Mouse (Mus musculus) stomach, postnatal 0 days (tissue): ENCODE measurements at regions not wholly inside any gene's neighbourhood (a gene's known extent, or its start where the extent isn't known, plus 50 kb on each side); places are given as distances from the start of the nearest gene placed in this dataset.

Experiments used
- ATAC-seq: fragments of 200-750 bp; cut with Nextera tagmentation; 2 replicates; pipeline ENCODE4 v1.8.0; 2017; ENCODE audit not compliant: low FRiP score, low TSS enrichment
- DNase-seq: peaks from one replicate; pipeline ENCODE4 v3.0.0-alpha.2; 2016; ENCODE audit warnings: low spot score
- H3K27ac ChIP-seq: fragments of 300-500 bp; sonication (generic); replicated peaks from 2 replicates; pipeline ENCODE4 v1.5.1; 2014; ENCODE audit warnings: mild to moderate bottlenecking, control low read depth
- H3K27me3 ChIP-seq: fragments of 300-500 bp; sonication (generic); 2 replicates; pipeline ENCODE4 v1.6.1; 2014; ENCODE audit warnings: low read length; ENCODE audit not compliant: control insufficient read depth, insufficient read depth
- H3K36me3 ChIP-seq: fragments of 300-500 bp; sonication (generic); 2 replicates; pipeline ENCODE4 v1.6.1; 2014; ENCODE audit warnings: low read length, mixed read lengths; ENCODE audit not compliant: control insufficient read depth, insufficient read depth
- H3K4me1 ChIP-seq: fragments of 300-500 bp; sonication (generic); replicated peaks from 2 replicates; pipeline ENCODE4 v1.6.1; 2014; ENCODE audit warnings: antibody characterized with exemption; ENCODE audit not compliant: control insufficient read depth, insufficient read depth
- H3K4me2 ChIP-seq: fragments of 300-500 bp; sonication (generic); replicated peaks from 2 replicates; pipeline ENCODE4 v1.6.1; 2014; ENCODE audit warnings: low read depth, mild to moderate bottlenecking, control low read depth, moderate library complexity
- H3K4me3 ChIP-seq: fragments of 300-500 bp; sonication (generic); 2 replicates; pipeline ENCODE4 v1.5.1; 2014; ENCODE audit warnings: low read depth, low read length, control low read depth
- H3K9ac ChIP-seq: fragments of 300-500 bp; sonication (generic); 2 replicates; pipeline ENCODE4 v1.6.1; 2014; ENCODE audit warnings: mild to moderate bottlenecking, low read length, control low read depth, mixed read lengths
- H3K9me3 ChIP-seq: fragments of 300-500 bp; sonication (generic); 2 replicates; pipeline ENCODE4 v1.6.1; 2016; ENCODE audit warnings: low read length; ENCODE audit not compliant: control insufficient read depth
- CTCF ChIP-seq: IDR thresholded peaks from 2 replicates; pipeline ENCODE4 v1.5.1; 2016; ENCODE audit warnings: antibody characterized with exemption, low read depth, mild to moderate bottlenecking, moderate library complexity
- EP300 ChIP-seq: optimal IDR thresholded peaks from 2 replicates; pipeline ENCODE3; 2016; ENCODE audit warnings: antibody characterized with exemption
- WGBS: fragments of 180-500 bp; shearing (Covaris S2); extraction: QIAGEN DNeasy Blood & Tissue Kit; methylation state at CpG from one replicate; pipeline ENCODE4 v1.1.7; 2014; 5-methylcytosine and 5-hydroxymethylcytosine counted together

GRCm38 (mm10) chr17:45966736-45967135 is 65.4 kb downstream of the Vegfa start:
- H3K27me3 ChIP-seq = no peaks in the 10 kb centered on the region
- no peak overlapping the region for H3K4me3 ChIP-seq
- 0 out of 2 replicates have a peak, but pooled peaks cover 5% of the 10 kb centered on the region for H3K4me1 ChIP-seq
- H3K27ac ChIP-seq = no peak overlapping the region
- H3K4me2 ChIP-seq = no peak overlapping the region
- no peaks in the 10 kb centered on the region for H3K36me3 ChIP-seq
- H3K9ac ChIP-seq = no peak overlapping the region
- no peaks in the 10 kb centered on the region for H3K9me3 ChIP-seq
- ATAC-seq (no peak), DNase-seq (no peak)
- no peak for TF ChIP-seq EP300
- no peak for TF ChIP-seq CTCF
- WGBS = 52% methylated on average over 4 of the region's 4 CpGs

- no peak for TF ChIP-seq CTCF
- no peak for TF ChIP-seq EP300
- ATAC-seq = peak; percentile 58
- no peak overlapping the region for H3K4me2 ChIP-seq
- H3K36me3 ChIP-seq = no peaks in the 10 kb centered on the region
- DNase-seq = peak; percentile 56
- no peaks in the 10 kb centered on the region for H3K4me1 ChIP-seq
- H3K27me3 ChIP-seq = no peaks in the 10 kb centered on the region
- no peak overlapping the region for H3K27ac ChIP-seq
- H3K9ac ChIP-seq = no peak overlapping the region
- H3K4me3 ChIP-seq = no peak overlapping the region
- H3K9me3 ChIP-seq = no peaks in the 10 kb centered on the region
These were observed 68.1 kb downstream of the Vegfa start for GRCm38 (mm10) chr17:45964031-45964430.

DNA sequence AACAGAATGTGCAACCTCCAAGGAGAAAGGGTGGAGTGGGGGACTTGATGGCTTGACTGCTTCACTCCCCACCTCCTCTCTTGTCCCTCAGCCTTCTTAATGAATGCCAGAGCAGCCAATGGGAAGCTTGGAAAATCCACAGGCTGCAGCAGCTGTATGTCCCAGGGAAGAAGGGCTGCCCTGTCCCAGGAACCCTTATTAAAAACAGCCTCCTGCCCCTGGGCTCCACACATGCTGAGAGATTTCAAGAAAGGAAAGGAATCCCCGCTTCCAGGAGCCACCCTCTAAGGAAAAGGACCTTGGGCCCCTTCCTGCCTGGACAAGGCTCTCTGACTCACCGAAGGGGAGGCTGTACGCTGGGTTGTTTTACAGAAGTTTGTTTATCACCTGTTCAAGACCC is 68.8 kb downstream of the Vegfa start:
- H3K4me3 ChIP-seq = no peak overlapping the region
- H3K9me3 ChIP-seq = no peaks in the 10 kb centered on the region
- H3K9ac ChIP-seq = no peak overlapping the region
- no peaks in the 10 kb centered on the region for H3K4me1 ChIP-seq
- H3K4me2 ChIP-seq = no peak overlapping the region
- no peak overlapping the region for H3K27ac ChIP-seq
- ATAC-seq (no peak), DNase-seq (no peak)
- no peaks in the 10 kb centered on the region for H3K36me3 ChIP-seq
- no peaks in the 10 kb centered on the region for H3K27me3 ChIP-seq
- TF ChIP-seq CTCF = no peak
- no peak for TF ChIP-seq EP300
- 57% methylated on average over 3 of the region's 3 CpGs for WGBS

DNA sequence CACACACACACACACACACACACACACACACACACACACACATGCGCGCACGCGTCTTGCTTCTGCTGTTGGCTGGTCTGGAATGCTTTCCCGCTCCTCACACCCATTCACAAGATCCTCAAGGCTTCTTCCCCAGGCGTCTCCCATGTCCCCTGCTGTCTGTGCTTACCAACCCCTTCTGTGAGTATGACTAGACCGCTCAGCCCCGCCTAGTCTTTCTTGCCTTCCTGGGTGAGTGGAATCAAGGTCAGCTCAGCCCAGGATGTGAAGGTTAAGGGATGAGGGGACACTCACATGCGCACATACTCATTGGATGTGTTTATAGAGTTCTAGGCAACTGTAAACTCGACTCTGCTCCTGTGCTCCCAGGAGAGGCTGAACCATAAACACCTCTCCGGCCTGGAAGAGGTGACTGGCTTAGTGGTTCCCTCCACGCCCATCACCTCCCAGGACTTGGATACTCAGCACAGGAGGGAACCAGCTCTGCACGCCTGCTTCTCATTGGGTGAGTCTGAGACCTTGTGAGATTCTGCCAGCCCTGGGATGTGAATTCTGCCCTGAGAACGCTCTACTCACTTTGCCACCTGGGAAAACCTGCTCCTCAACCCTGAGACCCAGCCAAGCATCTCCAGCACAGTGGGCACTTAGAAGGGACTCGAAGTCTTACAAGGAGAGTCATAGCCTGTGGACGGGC is 70.4 kb downstream of the Vegfa start:
- no peak overlapping the region for H3K4me2 ChIP-seq
- no peaks in the 10 kb centered on the region for H3K36me3 ChIP-seq
- TF ChIP-seq EP300 (no peak), CTCF (no peak)
- no peaks in the 10 kb centered on the region for H3K27me3 ChIP-seq
- H3K9me3 ChIP-seq = no peaks in the 10 kb centered on the region
- no peaks in the 10 kb centered on the region for H3K4me1 ChIP-seq
- 65% methylated on average over 16 of the region's 16 CpGs for WGBS
- H3K4me3 ChIP-seq = no peak overlapping the region
- no peak overlapping the region for H3K9ac ChIP-seq
- ATAC-seq (0 out of 2 replicates have a peak, but pooled peaks have one; percentile 22), DNase-seq (peak; percentile 35)
- H3K27ac ChIP-seq = peak overlapping the region; percentile 30; the same call in 1 of the 2 replicates

- ATAC-seq (peak; percentile 59), DNase-seq (peak; percentile 41)
- H3K27me3 ChIP-seq = no peaks in the 10 kb centered on the region
- TF ChIP-seq CTCF (peak; percentile 65), EP300 (no peak)
- H3K36me3 ChIP-seq = no peaks in the 10 kb centered on the region
- no peak overlapping the region for H3K27ac ChIP-seq
- H3K4me3 ChIP-seq = no peak overlapping the region
- no peak overlapping the region for H3K4me2 ChIP-seq
- no peaks in the 10 kb centered on the region for H3K9me3 ChIP-seq
- WGBS = 64% methylated on average over 7 of the region's 7 CpGs
- no peak overlapping the region for H3K9ac ChIP-seq
- H3K4me1 ChIP-seq = no peaks in the 10 kb centered on the region
These were observed 73.9 kb downstream of the Vegfa start for GRCm38 (mm10) chr17:45958094-45958881.

DNA sequence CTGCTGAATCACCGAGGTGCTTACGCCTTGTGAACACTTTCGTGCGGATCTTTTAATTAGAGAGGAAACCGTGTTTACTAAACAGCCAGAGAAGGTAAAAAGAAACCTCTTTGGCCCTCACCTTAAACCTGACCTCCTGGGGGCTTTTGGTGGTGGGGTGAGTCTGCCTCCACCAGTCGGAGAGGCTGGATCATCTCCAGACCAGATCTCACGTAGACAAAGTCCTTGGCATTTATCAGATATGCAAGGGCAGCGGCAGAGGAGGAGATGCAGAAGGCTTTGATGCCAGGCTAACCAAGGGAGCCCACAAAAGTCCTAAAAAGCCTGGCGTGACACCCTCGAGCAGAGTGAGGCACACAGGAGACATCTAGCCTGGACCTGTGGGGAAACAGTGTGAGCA is 76.7 kb downstream of the Vegfa start:
- Histone ChIP-seq H3K4me3 (no peak overlapping the region), H3K27me3 (no peaks in the 10 kb centered on the region), H3K27ac (no peak overlapping the region), H3K9me3 (no peaks in the 10 kb centered on the region), H3K4me2 (no peak overlapping the region), H3K36me3 (no peaks in the 10 kb centered on the region), H3K9ac (no peak overlapping the region), H3K4me1 (no peaks in the 10 kb centered on the region)
- TF ChIP-seq EP300 (no peak), CTCF (no peak)
- DNase-seq (no peak), ATAC-seq (no peak)
- WGBS = 52% methylated on average over 10 of the region's 10 CpGs
